Mouse (Mus musculus) brain, embryonic 14.5 days (tissue): ENCODE results near the gene Gpr61. TPM values are rescaled to one million over a fixed set of nuclear protein-coding genes. Genes with fewer than 3 reads are reported as not detected.
A peak's percentile ranks its signal among the peaks of the same experiment; 100 is the strongest.

Experiments used
- DNase-seq: peaks from one replicate; pipeline ENCODE4 v3.0.0-alpha.2; 2011; ENCODE audit warnings: low read depth
- CTCF ChIP-seq: fragments of 200-500 bp; IDR thresholded peaks from 2 replicates; pipeline ENCODE4 v1.5.1; 2012; ENCODE audit warnings: inconsistent platforms, mild to moderate bottlenecking, moderate library complexity, borderline replicate concordance; ENCODE audit not compliant: insufficient read depth, insufficient read length; ENCODE audit errors: extremely low read depth
- POLR2A ChIP-seq: fragments of 200-500 bp; IDR thresholded peaks from 2 replicates; pipeline ENCODE4 v1.6.1; 2012; ENCODE audit warnings: mild to moderate bottlenecking, inconsistent platforms, borderline replicate concordance; ENCODE audit not compliant: poor library complexity, insufficient read depth, insufficient read length, severe bottlenecking; ENCODE audit errors: extremely low read depth
- polyA plus RNA-seq: library from polyadenylated mRNA; depleted of rRNA; stranded (reverse); fragments of >200 nt; gene quantifications from 2 replicates; pipeline ENCODE4 v1.2.3, GENCODE M21; 2012

Gpr61 gene
- polyA plus RNA-seq, 1 experiment, result 2.6 TPM

- DNase-seq, result no peak
- TF ChIP-seq POLR2A (no peak), CTCF (no peak)
Measured at GRCm38 (mm10) chr3:108146671-108147070, 8.0 kb downstream of the Gpr61 start.

GRCm38 (mm10) chr3:108145534-108146445, 8.9 kb downstream of the Gpr61 start, which contains the start of gene Gnai3:
Gene Gnai3 (minus strand): TSS chr3:108146146.
- TF ChIP-seq POLR2A (peak; percentile 87; the same call in 1 of the 2 replicates), CTCF (no peak; the same call in 1 of the 2 replicates)
- peak; percentile 97 for DNase-seq

- TF ChIP-seq POLR2A (no peak), CTCF (no peak)
- no peak for DNase-seq
Measured at GRCm38 (mm10) chr3:108140786-108141185, 13.9 kb downstream of the Gpr61 start.

- TF ChIP-seq POLR2A (no peak), CTCF (no peak)
- no peak for DNase-seq
Measured at GRCm38 (mm10) chr3:108139113-108139512, 15.6 kb downstream of the Gpr61 start.

GRCm38 (mm10) chr3:108134701-108135100, 20.0 kb downstream of the Gpr61 start:
- TF ChIP-seq POLR2A (no peak), CTCF (no peak)
- DNase-seq, result peak; percentile 63

GRCm38 (mm10) chr3:108132484-108132883, 22.2 kb downstream of the Gpr61 start:
- no peak for TF ChIP-seq CTCF
- TF ChIP-seq POLR2A, result no peak
- DNase-seq, result no peak

- TF ChIP-seq CTCF, result no peak
- TF ChIP-seq POLR2A, result no peak
- no peak for DNase-seq
Measured at GRCm38 (mm10) chr3:108131821-108132220, 22.9 kb downstream of the Gpr61 start.

- TF ChIP-seq CTCF, result no peak
- TF ChIP-seq POLR2A, result no peak
- no peak for DNase-seq
Measured at GRCm38 (mm10) chr3:108131216-108131615, 23.5 kb downstream of the Gpr61 start.

- TF ChIP-seq CTCF, result no peak
- TF ChIP-seq POLR2A, result no peak
- no peak for DNase-seq
Measured at GRCm38 (mm10) chr3:108129804-108130203, 24.9 kb downstream of the Gpr61 start.

GRCm38 (mm10) chr3:108129367-108129766, 25.3 kb downstream of the Gpr61 start:
- TF ChIP-seq CTCF (no peak), POLR2A (no peak)
- no peak for DNase-seq

- no peak for DNase-seq
- TF ChIP-seq POLR2A (no peak), CTCF (no peak)
Measured at GRCm38 (mm10) chr3:108128520-108128919, 26.2 kb downstream of the Gpr61 start.

- TF ChIP-seq POLR2A (no peak), CTCF (no peak)
- no peak for DNase-seq
Measured at GRCm38 (mm10) chr3:108126327-108126726, 28.4 kb downstream of the Gpr61 start.
